Mouse (Mus musculus) neutrophil, adult 5-6 weeks (primary cell): Measurements from ENCODE around the gene Olfr382. TPM values are rescaled to one million over a fixed set of nuclear protein-coding genes. Genes with fewer than 3 reads are reported as not detected.
"Not testable (repeated sequence)": the region's sequence is repeated elsewhere in the genome, so short reads cannot be mapped to it uniquely, and the experiment has no call there.

ENCODE experiments used
- ATAC-seq: fragments of 151-379, 151-347 bp; 2 replicates; pipeline ENCODE4 v1.8.0; 2017; ENCODE audit warnings: mild to moderate bottlenecking, moderate TSS enrichment; ENCODE audit not compliant: insufficient number of reproducible peaks, poor library complexity, low FRiP score, severe bottlenecking; ENCODE audit errors: extremely low read depth
- total RNA-seq: library from RNA; stranded (forward); fragments of 200-1000 nt; gene quantifications from 2 replicates; pipeline ENCODE4 v1.2.3, GENCODE M21; 2017

Olfr382 gene
- not detected in 2 replicates for total RNA-seq

- ATAC-seq: no peak
Observed at GRCm38 (mm10) chr11:73517097-73517496, at the start of gene Olfr382. Olfr382 (minus strand) TSS chr11:73517197.

GRCm38 (mm10) chr11:73528971-73529370 is 12.0 kb upstream of the Olfr382 start:
- ATAC-seq: not testable (repeated sequence)

GRCm38 (mm10) chr11:73491503-73491902 is 25.5 kb downstream of the Olfr382 start, which contains the start of gene Olfr381:
Olfr381 (minus strand) TSS chr11:73491603.
- ATAC-seq: no peak

Other genes with a start within 250 kb of the Olfr382 start
- gene Trpv3, start 249.8 kb downstream of the Olfr382 start, total RNA-seq: 0.12 TPM in 1 of 2 replicates, not detected in the other
- 1.9 TPM in 1 of 2 replicates, not detected in the other for gene Aspa, start 187.6 kb downstream of the Olfr382 start, total RNA-seq
- gene Gm49340, start 187.5 kb downstream of the Olfr382 start, total RNA-seq: not detected in 2 replicates
- gene Spata22, start 187.5 kb downstream of the Olfr382 start, total RNA-seq: not detected in 2 replicates
- gene Olfr20, start 166.4 kb downstream of the Olfr382 start, total RNA-seq: not detected in 2 replicates
- not detected in 2 replicates for gene Olfr376, start 146.0 kb downstream of the Olfr382 start, total RNA-seq
- not detected in 2 replicates for gene Olfr1, start 117.6 kb downstream of the Olfr382 start, total RNA-seq
- not detected in 2 replicates for gene Olfr378, start 88.7 kb downstream of the Olfr382 start, total RNA-seq
- not detected in 2 replicates for gene Olfr380, start 59.7 kb downstream of the Olfr382 start, total RNA-seq
- gene Olfr381, start 25.6 kb downstream of the Olfr382 start, total RNA-seq: not detected in 2 replicates
- gene Olfr385, start 75.8 kb upstream of the Olfr382 start, total RNA-seq: not detected in 2 replicates
- gene Olfr384, start 81.4 kb upstream of the Olfr382 start, total RNA-seq: not detected in 2 replicates
- gene Zfp735, start 171.6 kb upstream of the Olfr382 start, total RNA-seq: not detected in 2 replicates